Mouse (Mus musculus) embryonic fibroblast, embryonic 13.5 days (primary cell): Measurements from ENCODE around the gene Mybl2.

Source experiments
- CTCF ChIP-seq: IDR thresholded peaks from 2 replicates; pipeline ENCODE4 v1.5.1; 2011; ENCODE audit warnings: mild to moderate bottlenecking, control low read depth, low read length, moderate library complexity, borderline replicate concordance; ENCODE audit not compliant: insufficient read depth
- POLR2A ChIP-seq: IDR thresholded peaks from 2 replicates; pipeline ENCODE4 v1.6.1; 2011; ENCODE audit warnings: low read depth, mild to moderate bottlenecking, control low read depth, low read length, moderate library complexity

DNA sequence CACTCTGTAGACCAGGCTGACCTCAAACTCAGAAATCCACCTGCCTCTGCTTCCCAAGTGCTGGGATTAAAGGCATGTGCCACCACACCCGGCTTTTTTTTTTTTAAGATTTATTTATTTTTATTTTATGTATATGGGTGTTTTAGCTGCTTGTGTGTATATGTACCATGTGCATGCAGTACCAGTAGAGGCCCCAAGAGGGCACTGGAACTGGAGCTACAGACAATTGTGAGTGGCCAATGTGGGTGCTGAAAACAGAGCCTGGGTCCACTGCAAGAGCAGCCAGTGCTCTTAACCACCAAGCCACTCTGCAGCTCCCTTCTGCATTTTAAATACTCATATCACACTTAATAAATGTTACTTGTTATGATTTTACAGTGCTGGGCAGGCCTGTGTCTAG, 56.2 kb downstream of the Mybl2 start:
- TF ChIP-seq CTCF (no peak), POLR2A (no peak)
